Mouse (Mus musculus): ENCODE data around the gene Rnf11. TPM values are rescaled to one million over a fixed set of nuclear protein-coding genes. Genes with fewer than 3 reads are reported as not detected.
"Not testable (repeated sequence)": the region's sequence is repeated elsewhere in the genome, so short reads cannot be mapped to it uniquely, and the experiment has no call there.

Rnf11 gene
- total RNA-seq, 2 experiments from 2014 or later, result 164 to 180 TPM

DNA sequence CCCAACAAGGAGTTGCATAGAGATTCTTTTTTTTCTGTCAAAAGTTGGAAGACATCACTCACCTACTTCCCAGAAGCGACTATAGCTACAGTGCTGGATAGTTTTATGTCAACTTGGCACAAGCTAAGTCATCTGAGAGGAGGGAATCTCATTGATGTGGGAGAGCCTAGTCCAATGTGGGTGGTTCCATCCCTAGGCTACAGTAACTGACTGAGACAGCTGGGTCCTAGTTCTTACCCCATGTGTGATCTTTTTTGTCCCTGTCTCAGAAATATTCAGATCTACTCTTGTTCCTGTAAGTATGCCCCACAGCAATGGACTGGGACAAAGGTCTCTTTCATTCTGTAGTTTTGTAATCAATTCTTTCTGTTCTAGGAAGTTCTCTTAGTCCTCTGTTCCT is 66.5 kb downstream of the Rnf11 start:
- no peak for DNase-seq (ENCODE audit: low spot score in 2 of 2)

GRCm38 (mm10) chr4:109412233-109412632 is 72.3 kb downstream of the Rnf11 start:
- DNase-seq (ENCODE audit: low spot score in 2 of 2), result no peak

DNA sequence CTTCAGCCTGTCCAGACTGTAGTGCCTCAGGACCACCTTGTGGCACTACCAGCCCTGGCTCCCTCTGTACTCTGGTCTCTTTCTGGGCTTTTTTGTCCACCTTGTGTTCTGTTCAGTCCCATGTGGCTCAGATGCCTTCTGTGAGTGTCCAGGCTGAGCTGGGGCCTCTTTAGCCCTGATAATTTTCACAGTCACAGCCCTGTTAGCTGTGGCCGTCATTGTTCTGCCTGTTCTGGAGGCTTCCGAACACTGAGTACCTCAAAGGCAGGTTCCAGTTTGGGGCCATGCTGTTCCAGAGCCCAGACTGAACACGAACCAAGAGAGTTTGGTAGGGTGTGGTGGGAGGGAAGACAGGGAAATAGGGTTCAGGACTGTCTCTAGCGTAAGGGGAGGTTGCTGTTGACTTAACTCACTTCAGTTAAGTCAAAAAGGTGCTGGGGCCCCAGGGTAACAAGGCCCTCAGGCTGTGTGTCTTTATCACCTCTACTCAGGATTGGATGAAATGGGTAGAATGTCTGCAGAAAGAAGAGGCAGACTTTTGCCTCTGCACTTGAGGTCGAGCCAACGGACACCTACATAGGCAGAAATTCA is 73.1 kb downstream of the Rnf11 start:
- DNase-seq (ENCODE audit: low spot score in 2 of 2), result no peak

GRCm38 (mm10) chr4:109410681-109411376 is 73.7 kb downstream of the Rnf11 start:
- DNase-seq (ENCODE audit: low spot score in 2 of 2), result no peak

- no peak for DNase-seq (ENCODE audit: low spot score in 2 of 2)
These were observed 76.6 kb downstream of the Rnf11 start for GRCm38 (mm10) chr4:109407701-109408485.

GRCm38 (mm10) chr4:109407176-109407520 is 77.4 kb downstream of the Rnf11 start:
- DNase-seq (ENCODE audit: low spot score in 2 of 2), result no peak

GRCm38 (mm10) chr4:109406486-109407175 is 77.9 kb downstream of the Rnf11 start, which contains the start of gene Ttc39a:
Ttc39a (plus strand) TSS chr4:109406623.
- DNase-seq (ENCODE audit: low spot score in 2 of 2), result peak in 1 of 2 experiments; percentile 32

DNA sequence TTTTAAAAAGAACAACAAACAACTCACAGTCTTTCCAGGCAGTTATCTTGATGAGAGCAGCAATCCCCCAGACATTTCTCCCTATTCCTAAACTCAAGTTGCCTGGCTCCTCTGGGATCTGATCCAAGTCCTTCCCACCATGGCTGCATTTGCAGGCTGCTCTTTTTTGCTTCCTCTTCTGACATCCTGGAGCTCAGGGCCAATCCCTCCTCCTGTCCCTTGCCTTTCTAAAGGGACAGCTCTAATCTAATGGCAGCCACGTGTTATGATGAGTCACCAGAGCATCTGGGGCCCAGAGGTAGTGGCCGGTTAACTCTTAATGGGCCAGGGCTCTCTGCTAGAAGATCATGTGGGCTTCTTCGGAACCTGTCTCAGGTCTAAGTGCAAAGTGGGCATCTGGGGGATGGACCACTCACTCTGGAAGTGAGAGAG is 78.5 kb downstream of the Rnf11 start:
- peak; percentile 36 to 46 for DNase-seq (ENCODE audit: low spot score in 2 of 2)

GRCm38 (mm10) chr4:109405415-109405814 is 79.1 kb downstream of the Rnf11 start:
- DNase-seq (ENCODE audit: low spot score in 2 of 2), result no peak

GRCm38 (mm10) chr4:109404908-109405307 is 79.6 kb downstream of the Rnf11 start:
- DNase-seq (ENCODE audit: low spot score in 2 of 2), result not testable (repeated sequence)

- no peak for DNase-seq (ENCODE audit: low spot score in 2 of 2)
These were observed 83.3 kb downstream of the Rnf11 start for GRCm38 (mm10) chr4:109401176-109401689.

Other genes with a start within 250 kb of the Rnf11 start
- gene Eps15, start 204.5 kb downstream of the Rnf11 start, total RNA-seq (2021), result 100 to 1,000 TPM; 168 TPM
- gene Ttc39a, start 78.1 kb downstream of the Rnf11 start, total RNA-seq (2021), result 1 to 10 TPM in 1 of 2 experiments, under 1 TPM in 1; 0.83 to 1.1 TPM
- not detected for gene 4930522H14Rik, start 46.6 kb upstream of the Rnf11 start, total RNA-seq (2021)
- 1 to 10 TPM; 6.7 to 8.5 TPM for gene Cdkn2c, start 182.5 kb upstream of the Rnf11 start, total RNA-seq (2021)
- 10 to 100 TPM; 31.6 to 33.7 TPM for gene Faf1, start 191.9 kb upstream of the Rnf11 start, total RNA-seq (2021)

Measured in layer of hippocampus, postnatal 10 days (tissue).